Mouse (Mus musculus) hindbrain, postnatal 0 days (tissue): ENCODE measurements at regions not wholly inside any gene's neighbourhood (a gene's known extent, or its start where the extent isn't known, plus 50 kb on each side); places are given as distances from the start of the nearest gene placed in this dataset.

Experiments used
- ATAC-seq: fragments of 200-750 bp; cut with Nextera tagmentation; 2 replicates; pipeline ENCODE4 v1.8.0; 2017; ENCODE audit warnings: mild to moderate bottlenecking, moderate TSS enrichment, moderate library complexity
- DNase-seq: peaks from one replicate; pipeline ENCODE4 v3.0.0-alpha.2; 2015; ENCODE audit warnings: low spot score
- H3K27ac ChIP-seq: fragments of 300-500 bp; sonication (generic); 2 replicates; pipeline ENCODE4 v1.5.1; 2014; ENCODE audit warnings: mild to moderate bottlenecking
- H3K27me3 ChIP-seq: fragments of 300-500 bp; sonication (generic); 2 replicates; pipeline ENCODE4 v1.6.1; 2014; ENCODE audit warnings: low read length, mixed read lengths; ENCODE audit not compliant: insufficient read depth
- H3K36me3 ChIP-seq: fragments of 300-500 bp; sonication (generic); 2 replicates; pipeline ENCODE4 v1.6.1; 2014; ENCODE audit warnings: low read length, mixed read lengths; ENCODE audit not compliant: insufficient read depth
- H3K4me1 ChIP-seq: fragments of 300-500 bp; sonication (generic); 2 replicates; pipeline ENCODE4 v1.6.1; 2014; ENCODE audit warnings: antibody characterized with exemption, low read length, mixed read lengths; ENCODE audit not compliant: insufficient read depth
- H3K4me2 ChIP-seq: fragments of 300-500 bp; sonication (generic); 2 replicates; pipeline ENCODE4 v1.6.1; 2014; ENCODE audit warnings: low read depth, mild to moderate bottlenecking, low read length, moderate library complexity, mixed read lengths
- H3K4me3 ChIP-seq: fragments of 300-500 bp; sonication (generic); 2 replicates; pipeline ENCODE4 v1.5.1; 2014; ENCODE audit warnings: low read length
- H3K9ac ChIP-seq: fragments of 300-500 bp; sonication (generic); replicated peaks from 2 replicates; pipeline ENCODE4 v1.6.1; 2014; ENCODE audit warnings: mild to moderate bottlenecking, low read length, moderate library complexity, mixed read lengths
- H3K9me3 ChIP-seq: fragments of 300-500 bp; sonication (generic); 2 replicates; pipeline ENCODE4 v1.6.1; 2016; ENCODE audit warnings: low read length, mixed read lengths
- CTCF ChIP-seq: IDR thresholded peaks from 2 replicates; pipeline ENCODE4 v1.5.1; 2016; ENCODE audit warnings: antibody characterized with exemption, control low read depth, low read depth
- WGBS: fragments of 180-500 bp; shearing (Covaris S2); extraction: QIAGEN DNeasy Blood & Tissue Kit; methylation state at CpG from one replicate; pipeline ENCODE4 v1.1.7; 2014; 5-methylcytosine and 5-hydroxymethylcytosine counted together

GRCm38 (mm10) chr9:41379283-41379682, 217.8 kb upstream of the Ubash3b start:
- no peaks in the 10 kb centered on the region for H3K36me3 ChIP-seq
- H3K27ac ChIP-seq: peak overlapping the region; percentile 92
- peaks cover 29% of the 10 kb centered on the region for H3K4me1 ChIP-seq
- 32% methylated on average over 1 of the region's 1 CpGs for WGBS
- no peaks in the 10 kb centered on the region for H3K9me3 ChIP-seq
- ATAC-seq (no peak), DNase-seq (no peak)
- H3K4me2 ChIP-seq: peak overlapping the region; percentile 74
- H3K9ac ChIP-seq: peak overlapping the region; percentile 69
- TF ChIP-seq CTCF: no peak
- H3K4me3 ChIP-seq: peak overlapping the region; percentile 36; the same call in 1 of the 2 replicates
- H3K27me3 ChIP-seq: no peaks in the 10 kb centered on the region

DNA sequence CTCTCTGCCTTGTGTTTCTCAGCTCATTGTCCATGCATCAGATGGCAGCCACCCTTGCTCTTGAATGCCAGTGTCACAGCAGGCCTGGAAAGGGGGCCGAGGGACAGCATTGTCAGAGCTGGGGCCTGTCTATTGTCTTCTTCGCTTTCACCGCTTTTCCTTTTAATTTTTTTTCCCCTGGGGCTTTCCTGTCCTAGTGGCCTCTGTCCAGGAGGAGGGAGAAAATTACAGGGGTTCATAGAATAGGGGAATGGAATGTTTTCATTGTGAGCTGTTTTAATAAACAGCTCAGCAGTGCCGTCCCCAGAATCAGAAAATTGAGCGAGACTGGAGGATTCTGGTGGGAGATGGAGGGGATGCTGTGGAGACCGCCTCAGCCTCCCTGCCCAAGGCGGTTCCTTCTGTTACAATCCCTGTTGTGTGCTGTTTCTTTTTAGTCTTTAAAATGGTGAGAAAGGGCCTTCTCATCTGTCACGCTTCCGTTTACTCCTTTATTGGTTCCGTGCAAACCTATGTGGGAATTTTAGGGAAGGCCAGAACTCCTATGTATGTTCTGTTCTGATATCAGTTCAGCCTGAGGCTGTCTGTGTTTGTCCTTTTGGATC, 217.2 kb upstream of the Ubash3b start:
- peak overlapping the region; percentile 74 for H3K4me2 ChIP-seq
- H3K4me1 ChIP-seq: peaks cover 32% of the 10 kb centered on the region
- peak overlapping the region; percentile 36 for H3K4me3 ChIP-seq
- H3K9ac ChIP-seq: peak overlapping the region; percentile 69
- ATAC-seq (no peak), DNase-seq (peak; percentile 53)
- no peaks in the 10 kb centered on the region for H3K36me3 ChIP-seq
- H3K27me3 ChIP-seq: no peaks in the 10 kb centered on the region
- 8% methylated on average over 10 of the region's 10 CpGs for WGBS
- no peak for TF ChIP-seq CTCF
- peak overlapping the region; percentile 92 for H3K27ac ChIP-seq
- no peaks in the 10 kb centered on the region for H3K9me3 ChIP-seq

DNA sequence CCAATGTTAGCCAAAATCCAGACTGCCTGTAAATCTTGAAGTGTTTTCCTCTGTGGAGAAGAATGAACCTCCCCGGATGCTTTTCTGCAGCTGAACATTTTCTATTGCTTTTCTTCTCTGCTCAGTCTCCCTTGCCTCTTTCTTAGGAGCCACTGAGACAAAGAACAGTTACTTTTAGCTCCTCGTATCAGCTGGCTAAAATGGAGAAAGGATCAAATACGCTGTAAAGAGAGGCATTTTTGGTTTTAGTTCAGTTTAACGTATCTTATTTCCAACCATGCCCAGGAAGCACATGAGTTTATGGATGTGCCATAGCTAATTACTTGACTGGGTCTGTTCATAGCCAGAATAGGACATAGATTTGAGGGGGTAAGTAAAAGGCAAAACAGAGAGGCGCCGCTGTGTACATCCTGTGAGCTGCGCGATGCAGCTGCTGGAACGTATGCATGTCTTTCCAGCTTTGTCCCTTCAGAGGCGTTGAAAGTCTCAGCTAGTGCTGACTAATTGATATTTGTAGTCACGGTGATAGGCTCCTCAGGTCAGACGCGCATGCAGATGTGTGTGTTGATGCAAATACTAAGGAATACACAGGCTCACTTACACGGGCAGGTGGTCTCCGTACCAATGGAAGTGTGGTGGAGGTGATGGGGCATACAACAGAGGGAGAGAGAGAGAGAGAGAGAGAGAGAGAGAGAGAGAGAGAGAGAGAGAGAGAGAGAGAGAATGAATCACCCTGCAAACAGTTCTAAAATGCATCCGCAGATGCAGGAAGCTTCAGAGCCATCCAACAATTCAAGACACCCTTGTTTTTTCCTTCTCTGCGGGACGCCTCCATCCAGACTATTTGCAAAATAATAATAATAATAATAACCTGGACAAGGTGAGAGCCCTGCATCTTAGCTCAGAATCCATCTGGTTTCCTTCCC, 216.5 kb upstream of the Ubash3b start:
- 7% methylated on average over 18 of the region's 18 CpGs for WGBS
- H3K9me3 ChIP-seq: no peaks in the 10 kb centered on the region
- no peak for TF ChIP-seq CTCF
- ATAC-seq: peak; percentile 46
- H3K4me2 ChIP-seq: peak overlapping the region; percentile 74
- H3K36me3 ChIP-seq: no peaks in the 10 kb centered on the region
- H3K9ac ChIP-seq: peak overlapping the region; percentile 69
- peak overlapping the region; percentile 92 for H3K27ac ChIP-seq
- H3K4me3 ChIP-seq: peak overlapping the region; percentile 36
- DNase-seq: peak; percentile 77
- peaks cover 32% of the 10 kb centered on the region for H3K4me1 ChIP-seq
- no peaks in the 10 kb centered on the region for H3K27me3 ChIP-seq

- peak overlapping the region; percentile 74 for H3K4me2 ChIP-seq
- H3K36me3 ChIP-seq: no peaks in the 10 kb centered on the region
- no peak for TF ChIP-seq CTCF
- no peaks in the 10 kb centered on the region for H3K9me3 ChIP-seq
- H3K27ac ChIP-seq: peak overlapping the region; percentile 92
- ATAC-seq: peak; percentile 54
- peaks cover 32% of the 10 kb centered on the region for H3K4me1 ChIP-seq
- H3K4me3 ChIP-seq: peak overlapping the region; percentile 36
- peak; percentile 52 for DNase-seq
- H3K27me3 ChIP-seq: no peaks in the 10 kb centered on the region
- WGBS: 8% methylated on average over 8 of the region's 8 CpGs
- H3K9ac ChIP-seq: peak overlapping the region; percentile 69
These were observed 215.6 kb upstream of the Ubash3b start for GRCm38 (mm10) chr9:41376948-41377700.

DNA sequence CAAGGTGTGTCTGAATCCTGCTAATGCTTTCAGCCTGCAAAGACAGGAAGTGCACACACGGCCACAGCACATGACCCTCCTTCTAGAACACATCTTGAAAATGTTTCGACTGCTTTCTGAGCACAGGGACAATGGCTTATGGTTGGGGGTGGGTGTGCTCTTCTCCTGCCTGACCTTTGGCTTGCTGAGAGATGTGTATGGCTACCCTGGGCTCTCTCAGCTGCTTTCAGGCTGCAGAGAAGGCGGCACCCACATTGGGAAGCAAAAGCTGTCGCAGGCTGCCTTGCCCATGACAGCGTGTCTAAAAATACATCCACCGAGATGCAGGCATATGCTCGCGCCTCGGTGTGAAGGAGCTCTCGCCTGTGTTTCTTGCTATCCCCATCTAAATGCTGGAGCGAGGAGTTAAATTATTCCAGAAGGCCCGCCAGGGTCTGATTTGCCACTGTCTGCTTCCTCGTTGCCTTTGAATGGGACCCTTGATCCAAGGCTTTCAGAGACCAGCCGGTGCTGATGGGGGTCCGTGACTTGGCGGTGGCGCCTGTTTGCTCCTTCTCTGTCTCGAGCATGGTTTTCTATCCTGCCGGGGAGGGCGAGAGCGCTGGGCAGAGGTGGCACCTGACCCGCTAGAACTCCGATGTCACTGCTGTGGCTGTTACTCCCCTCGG, 214.6 kb upstream of the Ubash3b start:
- WGBS: 2% methylated on average over 24 of the region's 24 CpGs
- Histone ChIP-seq H3K27ac (peak overlapping the region; percentile 92), H3K9me3 (no peaks in the 10 kb centered on the region), H3K9ac (peak overlapping the region; percentile 69), H3K4me2 (peak overlapping the region; percentile 74), H3K4me3 (peak overlapping the region; percentile 36), H3K4me1 (peaks cover 32% of the 10 kb centered on the region), H3K27me3 (no peaks in the 10 kb centered on the region), H3K36me3 (no peaks in the 10 kb centered on the region)
- DNase-seq: peak; percentile 86
- peak; percentile 15; the same call in 1 of the 2 replicates for TF ChIP-seq CTCF
- ATAC-seq: peak; percentile 87
